Mouse (Mus musculus) intestine, embryonic 14.5 days (tissue): Measurements from ENCODE around the gene Fam118b. TPM values are rescaled to one million over a fixed set of nuclear protein-coding genes. Genes with fewer than 3 reads are reported as not detected.

ENCODE experiments used
- ATAC-seq: fragments of 200-750 bp; cut with Nextera tagmentation; replicated peaks from 2 replicates; pipeline ENCODE4 v1.8.0; 2017; ENCODE audit warnings: low read depth, moderate number of reproducible peaks, moderate TSS enrichment, moderate library complexity; ENCODE audit not compliant: low FRiP score, low TSS enrichment
- DNase-seq: peaks from one replicate; pipeline ENCODE4 v3.0.0-alpha.2; 2018; ENCODE audit warnings: low spot score
- H3K27ac ChIP-seq: fragments of 300-500 bp; sonication (generic); 2 replicates; pipeline ENCODE4 v1.5.1; 2014; ENCODE audit warnings: low read depth, mild to moderate bottlenecking, control low read depth
- H3K27me3 ChIP-seq: fragments of 300-500 bp; sonication (generic); replicated peaks from 2 replicates; pipeline ENCODE4 v1.6.1; 2014; ENCODE audit warnings: low read length, control low read depth; ENCODE audit not compliant: control insufficient read depth, insufficient read depth
- H3K36me3 ChIP-seq: fragments of 300-500 bp; sonication (generic); 2 replicates; pipeline ENCODE4 v1.6.1; 2014; ENCODE audit warnings: low read length, control low read depth; ENCODE audit not compliant: control insufficient read depth, insufficient read depth
- H3K4me1 ChIP-seq: fragments of 300-500 bp; sonication (generic); replicated peaks from 2 replicates; pipeline ENCODE4 v1.6.1; 2014; ENCODE audit warnings: low read length, control low read depth, mixed read lengths; ENCODE audit not compliant: control insufficient read depth, insufficient read depth
- H3K4me2 ChIP-seq: fragments of 300-500 bp; sonication (generic); 2 replicates; pipeline ENCODE4 v1.6.1; 2014; ENCODE audit warnings: low read length
- H3K4me3 ChIP-seq: fragments of 300-500 bp; sonication (generic); 2 replicates; pipeline ENCODE4 v1.5.1; 2014; ENCODE audit warnings: low read depth, low read length, control low read depth, mixed read lengths
- H3K9ac ChIP-seq: fragments of 300-500 bp; sonication (generic); 2 replicates; pipeline ENCODE4 v1.6.1; 2014; ENCODE audit warnings: mild to moderate bottlenecking, low read length
- H3K9me3 ChIP-seq: fragments of 300-500 bp; sonication (generic); 2 replicates; pipeline ENCODE4 v1.6.1; 2016; ENCODE audit warnings: low read length, control low read depth; ENCODE audit not compliant: control insufficient read depth
- WGBS: fragments of 180-500 bp; shearing (Covaris S2); extraction: QIAGEN DNeasy Blood & Tissue Kit; methylation state at CpG from one replicate; pipeline ENCODE4 v1.1.7; 2014; 5-methylcytosine and 5-hydroxymethylcytosine counted together
- polyA plus RNA-seq: library from polyadenylated mRNA; unstranded; fragments of >200 nt; fragmentation: Nextera tagmentation; extraction: Ambion mirVana; gene quantifications from 2 replicates; pipeline ENCODE4 v1.2.1, GENCODE M21; 2014

Fam118b gene
- polyA plus RNA-seq, 1 experiment from 2014 or later, result 43.1 TPM

DNA sequence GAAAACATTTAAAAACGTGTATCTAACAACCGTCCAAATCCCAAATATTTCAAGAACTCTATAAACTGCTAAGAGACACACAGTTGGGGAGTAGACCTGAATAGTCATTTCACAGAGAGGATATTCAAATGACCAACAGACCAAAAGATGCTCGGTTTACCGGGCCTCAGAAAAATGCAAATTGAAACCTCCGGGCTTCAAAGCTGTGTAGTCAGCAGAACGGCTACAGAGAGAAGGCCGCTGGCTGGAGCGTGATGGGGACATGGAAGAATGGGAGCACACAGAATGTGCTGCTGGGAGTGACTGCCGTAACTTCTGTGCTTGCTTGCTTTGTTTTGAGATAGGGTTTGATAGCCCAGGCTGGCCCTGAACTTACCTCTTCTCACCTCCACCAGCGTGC, 69.3 kb downstream of the Fam118b start:
- Histone ChIP-seq H3K36me3 (no peaks in the 10 kb centered on the region), H3K4me3 (no peak overlapping the region), H3K4me2 (no peak overlapping the region), H3K9me3 (no peaks in the 10 kb centered on the region), H3K27me3 (no peaks in the 10 kb centered on the region), H3K27ac (no peak overlapping the region), H3K4me1 (peaks cover 8% of the 10 kb centered on the region), H3K9ac (no peak overlapping the region)
- 81% methylated on average over 10 of the region's 10 CpGs for WGBS
- DNase-seq (no peak), ATAC-seq (no peak)

DNA sequence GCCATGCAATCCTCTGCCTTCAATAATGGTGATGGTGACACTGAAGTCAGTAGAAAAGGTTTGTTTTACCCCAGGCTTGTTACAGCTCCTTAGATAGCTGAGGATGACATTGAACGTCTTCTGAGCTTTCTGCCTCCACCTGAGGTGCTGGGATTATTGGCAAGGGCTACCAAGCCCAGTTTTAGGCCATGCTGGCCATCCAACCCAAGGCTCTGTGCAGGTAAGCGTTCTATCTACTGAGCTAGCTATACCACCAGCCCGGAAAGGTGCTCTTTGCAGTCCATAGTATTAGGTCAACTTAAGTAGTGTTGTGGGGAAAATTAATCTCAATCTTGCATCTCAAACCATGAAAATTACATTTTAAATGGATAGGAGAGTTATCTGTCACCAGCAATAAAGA, 70.0 kb downstream of the Fam118b start:
- no peaks in the 10 kb centered on the region for H3K9me3 ChIP-seq
- DNase-seq, result no peak
- ATAC-seq, result no peak

GRCm38 (mm10) chr9:35194048-35194447, 73.6 kb downstream of the Fam118b start:
- Histone ChIP-seq H3K27me3 (no peaks in the 10 kb centered on the region), H3K36me3 (peaks cover 21% of the 10 kb centered on the region), H3K27ac (no peak overlapping the region), H3K4me3 (no peak overlapping the region), H3K4me2 (no peak overlapping the region), H3K9ac (no peak overlapping the region), H3K9me3 (no peaks in the 10 kb centered on the region), H3K4me1 (no peaks in the 10 kb centered on the region)
- WGBS, result 97% methylated on average over 3 of the region's 3 CpGs
- DNase-seq, result no peak
- no peak for ATAC-seq

More for the DNA sequence above, 70.0 kb downstream of the Fam118b start:
- Histone ChIP-seq H3K4me3 (no peak overlapping the region), H3K4me1 (peaks cover 8% of the 10 kb centered on the region), H3K27ac (no peak overlapping the region), H3K9ac (no peak overlapping the region), H3K4me2 (no peak overlapping the region), H3K27me3 (no peaks in the 10 kb centered on the region), H3K36me3 (no peaks in the 10 kb centered on the region)
- 93% methylated on average over 3 of the region's 3 CpGs for WGBS

- Histone ChIP-seq H3K36me3 (peaks cover 31% of the 10 kb centered on the region), H3K9ac (no peak overlapping the region), H3K27ac (no peak overlapping the region), H3K9me3 (no peaks in the 10 kb centered on the region), H3K4me1 (no peaks in the 10 kb centered on the region), H3K27me3 (no peaks in the 10 kb centered on the region), H3K4me2 (no peak overlapping the region), H3K4me3 (no peak overlapping the region)
- WGBS, result 80% methylated on average over 11 of the region's 11 CpGs
- no peak for ATAC-seq
- DNase-seq, result no peak
These were observed 74.5 kb downstream of the Fam118b start for GRCm38 (mm10) chr9:35192983-35193542.

DNA sequence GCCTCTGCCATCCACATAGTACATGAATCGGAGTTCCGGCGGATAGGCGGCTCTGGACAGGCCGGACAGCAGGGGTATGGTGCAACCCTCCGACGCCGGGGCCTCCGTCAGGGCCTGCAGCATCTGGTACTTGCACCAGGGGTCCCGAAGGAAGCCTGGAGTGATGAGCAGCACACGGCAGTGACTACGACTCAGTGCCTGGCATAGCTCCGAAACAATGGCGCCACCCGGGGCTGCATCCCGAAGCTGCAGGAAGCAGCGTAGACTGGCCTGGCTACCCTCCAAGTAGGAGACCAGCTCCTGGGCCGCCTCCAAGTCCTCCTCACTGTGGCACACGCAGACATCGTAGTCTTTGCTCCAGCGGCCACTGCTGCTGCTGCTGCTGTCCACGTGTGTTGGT, 78.9 kb downstream of the Fam118b start:
- Histone ChIP-seq H3K4me2 (no peak overlapping the region), H3K9ac (no peak overlapping the region), H3K4me3 (no peak overlapping the region), H3K27ac (no peak overlapping the region), H3K9me3 (no peaks in the 10 kb centered on the region), H3K36me3 (peaks cover 46% of the 10 kb centered on the region), H3K4me1 (no peaks in the 10 kb centered on the region), H3K27me3 (no peaks in the 10 kb centered on the region)
- DNase-seq (no peak), ATAC-seq (no peak)
- 83% methylated on average over 22 of the region's 22 CpGs for WGBS

GRCm38 (mm10) chr9:35187351-35187903, 80.2 kb downstream of the Fam118b start:
- no peak overlapping the region for H3K4me2 ChIP-seq
- H3K9ac ChIP-seq, result no peak overlapping the region
- peaks cover 46% of the 10 kb centered on the region for H3K36me3 ChIP-seq
- no peaks in the 10 kb centered on the region for H3K9me3 ChIP-seq
- H3K27me3 ChIP-seq, result no peaks in the 10 kb centered on the region
- ATAC-seq, result no peak
- no peak overlapping the region for H3K4me3 ChIP-seq
- 90% methylated on average over 10 of the region's 10 CpGs for WGBS
- H3K4me1 ChIP-seq, result no peaks in the 10 kb centered on the region
- H3K27ac ChIP-seq, result no peak overlapping the region
- DNase-seq, result no peak

DNA sequence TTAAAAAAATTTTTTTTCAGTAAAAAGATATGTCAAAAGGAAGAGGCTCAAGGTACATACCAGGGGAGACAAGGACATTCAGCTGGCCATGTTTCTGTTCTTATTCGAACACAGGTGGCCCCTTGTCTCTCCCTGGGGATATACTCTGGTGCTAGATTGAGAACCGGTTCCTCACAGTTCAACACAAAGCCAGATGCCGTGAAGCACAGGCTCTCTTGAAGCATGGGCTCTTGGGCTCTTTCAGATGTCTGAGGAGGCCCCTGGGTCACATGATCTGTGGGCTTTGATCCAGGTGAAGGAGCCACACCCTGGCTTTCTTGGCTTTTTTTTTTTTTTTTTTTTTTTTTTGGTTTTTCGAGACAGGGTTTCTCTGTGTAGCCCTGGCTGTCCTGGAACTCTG, 81.2 kb downstream of the Fam118b start:
- Histone ChIP-seq H3K27ac (no peak overlapping the region), H3K27me3 (no peaks in the 10 kb centered on the region), H3K9ac (no peak overlapping the region), H3K4me1 (no peaks in the 10 kb centered on the region), H3K4me3 (no peak overlapping the region), H3K36me3 (peaks cover 46% of the 10 kb centered on the region), H3K9me3 (no peaks in the 10 kb centered on the region), H3K4me2 (no peak overlapping the region)
- DNase-seq (no peak), ATAC-seq (no peak)
- WGBS, result 83% methylated on average over 3 of the region's 4 CpGs

DNA sequence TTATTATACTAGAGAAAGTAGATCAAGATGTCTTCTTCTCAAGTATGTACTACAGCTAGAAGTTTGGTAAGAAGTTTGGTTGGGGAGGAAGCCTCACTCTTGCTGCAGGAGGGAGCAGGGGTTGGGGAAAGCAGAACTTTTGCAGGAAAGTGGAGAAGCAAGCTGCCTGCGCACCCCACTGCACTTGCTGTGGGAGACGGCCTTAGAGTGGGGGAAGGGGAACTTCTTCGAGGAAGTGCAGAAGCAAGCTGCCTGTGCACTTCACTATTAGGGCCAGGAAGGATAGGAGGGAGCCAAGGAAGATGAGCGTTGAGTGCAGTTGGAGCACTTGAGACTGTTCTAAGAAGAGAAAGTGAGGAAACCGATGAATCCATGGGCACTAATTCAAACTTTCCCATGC, 84.2 kb downstream of the Fam118b start:
- H3K4me1 ChIP-seq, result no peaks in the 10 kb centered on the region
- no peak for DNase-seq
- H3K9me3 ChIP-seq, result no peaks in the 10 kb centered on the region

GRCm38 (mm10) chr9:35182832-35183231, 84.8 kb downstream of the Fam118b start:
- no peak overlapping the region for H3K4me3 ChIP-seq
- no peaks in the 10 kb centered on the region for H3K27me3 ChIP-seq
- 83% methylated on average over 2 of the region's 2 CpGs for WGBS
- ATAC-seq (no peak), DNase-seq (no peak)
- no peak overlapping the region for H3K9ac ChIP-seq
- no peaks in the 10 kb centered on the region for H3K4me1 ChIP-seq
- H3K9me3 ChIP-seq, result no peaks in the 10 kb centered on the region
- no peak overlapping the region for H3K4me2 ChIP-seq
- no peak overlapping the region for H3K27ac ChIP-seq
- H3K36me3 ChIP-seq, result peaks cover 13% of the 10 kb centered on the region; the same call in 1 of the 2 replicates

More for the DNA sequence above, 84.2 kb downstream of the Fam118b start:
- Histone ChIP-seq H3K4me2 (no peak overlapping the region), H3K27ac (no peak overlapping the region), H3K9ac (no peak overlapping the region), H3K27me3 (no peaks in the 10 kb centered on the region), H3K36me3 (peaks cover 18% of the 10 kb centered on the region), H3K4me3 (no peak overlapping the region)
- 70% methylated on average over 5 of the region's 5 CpGs for WGBS
- ATAC-seq, result no peak
